Mouse (Mus musculus) G1E (cell line): ENCODE data around the gene Eml1.

ENCODE experiments used
- CTCF ChIP-seq: IDR thresholded peaks from 2 replicates; pipeline ENCODE4 v1.5.1; 2012; ENCODE audit warnings: low read depth, low read length, inconsistent platforms, mixed read lengths
- GATA1 ChIP-seq: IDR thresholded peaks from 2 replicates; pipeline ENCODE4 v1.6.1; 2012; ENCODE audit warnings: borderline replicate concordance, low read length, inconsistent platforms, mixed read lengths
- POLR2AphosphoS5 ChIP-seq: IDR thresholded peaks from 2 replicates; pipeline ENCODE4 v1.6.1; 2012; ENCODE audit warnings: low read depth, low read length, inconsistent platforms; ENCODE audit not compliant: insufficient replicate concordance
- TAL1 ChIP-seq: conservative IDR thresholded peaks from 2 replicates; pipeline ENCODE4 v1.6.1; 2012; ENCODE audit warnings: low read depth, low read length, inconsistent platforms, mixed read lengths

GRCm38 (mm10) chr12:108334529-108334928 is 36.2 kb upstream of the Eml1 start:
- TF ChIP-seq CTCF (no peak), TAL1 (no peak), POLR2AphosphoS5 (no peak), GATA1 (no peak)
